Mouse (Mus musculus) layer of hippocampus, postnatal 36 days (tissue): Measurements from ENCODE around the gene Ccdc134. TPM values are rescaled to one million over a fixed set of nuclear protein-coding genes. Genes with fewer than 3 reads are reported as not detected.

ENCODE experiments used
- DNase-seq, 2 experiments: peaks; one replicate each; pipeline ENCODE4 v3.0.0; 2022
- total RNA-seq, 2 experiments: library from RNA; stranded (reverse); gene quantifications; 2 replicates each; pipeline ENCODE4 v1.2.3; 2021

The Ccdc134 gene
- total RNA-seq, 2 experiments from 2014 or later: 11.5 to 15.3 TPM

- no peak for DNase-seq
Observed at GRCm38 (mm10) chr15:82170437-82171377, 43.0 kb downstream of the Ccdc134 start.

GRCm38 (mm10) chr15:82172648-82173047, 44.9 kb downstream of the Ccdc134 start:
- DNase-seq: no peak

- no peak for DNase-seq
Observed at GRCm38 (mm10) chr15:82175091-82175490, 47.4 kb downstream of the Ccdc134 start.

- no peak for DNase-seq
Observed at GRCm38 (mm10) chr15:82177743-82178290, 50.1 kb downstream of the Ccdc134 start.

- DNase-seq: no peak
Observed at GRCm38 (mm10) chr15:82181131-82181530, 53.4 kb downstream of the Ccdc134 start.

GRCm38 (mm10) chr15:82182311-82182710, 54.6 kb downstream of the Ccdc134 start:
- DNase-seq: no peak

- no peak for DNase-seq
Observed at GRCm38 (mm10) chr15:82183596-82183995, 55.9 kb downstream of the Ccdc134 start.

GRCm38 (mm10) chr15:82184183-82184582, 56.5 kb downstream of the Ccdc134 start:
- DNase-seq: no peak

GRCm38 (mm10) chr15:82184656-82185055, 56.9 kb downstream of the Ccdc134 start:
- DNase-seq: no peak

- DNase-seq: no peak
Observed at GRCm38 (mm10) chr15:82185062-82185783, 57.5 kb downstream of the Ccdc134 start.

GRCm38 (mm10) chr15:82186131-82186530, 58.4 kb downstream of the Ccdc134 start:
- no peak for DNase-seq

- DNase-seq: no peak
Observed at GRCm38 (mm10) chr15:82186931-82187330, 59.2 kb downstream of the Ccdc134 start.

- DNase-seq: no peak
Observed at GRCm38 (mm10) chr15:82187401-82187800, 59.7 kb downstream of the Ccdc134 start.

- DNase-seq: no peak
Observed at GRCm38 (mm10) chr15:82187924-82188323, 60.2 kb downstream of the Ccdc134 start.

GRCm38 (mm10) chr15:82188481-82189240, 60.9 kb downstream of the Ccdc134 start:
- no peak for DNase-seq

Other genes starting within 250 kb of the Ccdc134 start
- gene Polr3h, start 201.7 kb upstream of the Ccdc134 start, total RNA-seq: 10 to 100 TPM; 44.5 to 48.2 TPM
- gene Csdc2, start 191.2 kb upstream of the Ccdc134 start, total RNA-seq: 10 to 100 TPM; 74.5 to 77.1 TPM
- 100 to 1,000 TPM; 209 to 220 TPM for gene Pmm1, start 167.0 kb upstream of the Ccdc134 start, total RNA-seq
- not detected for gene 1700029P11Rik, start 147.4 kb upstream of the Ccdc134 start, total RNA-seq
- 10 to 100 TPM; 25.5 to 27.2 TPM for gene Xrcc6, start 140.1 kb upstream of the Ccdc134 start, total RNA-seq
- gene Desi1, start 94.1 kb upstream of the Ccdc134 start, total RNA-seq: 100 to 1,000 TPM; 111 to 116 TPM
- 100 to 1,000 TPM; 107 to 110 TPM for gene Snu13, start 80.3 kb upstream of the Ccdc134 start, total RNA-seq
- gene 4930407I10Rik, start 68.8 kb upstream of the Ccdc134 start, total RNA-seq: not detected
- gene Mei1, start 57.9 kb upstream of the Ccdc134 start, total RNA-seq: under 1 TPM; 0.17 to 0.30 TPM
- 100 to 1,000 TPM; 156 to 167 TPM for gene Srebf2, start 19.3 kb downstream of the Ccdc134 start, total RNA-seq
- gene Shisa8, start 84.9 kb downstream of the Ccdc134 start, total RNA-seq: under 1 TPM; 0.72 to 0.76 TPM
- gene Tnfrsf13c, start 96.4 kb downstream of the Ccdc134 start, total RNA-seq: under 1 TPM; 0.30 to 0.62 TPM
- 1 to 10 TPM; 2.7 to 4.0 TPM for gene Cenpm, start 116.8 kb downstream of the Ccdc134 start, total RNA-seq
- 100 to 1,000 TPM in 1 of 2 experiments, 10 to 100 TPM in 1; 98.3 to 115 TPM for gene 1500009C09Rik, start 124.5 kb downstream of the Ccdc134 start, total RNA-seq
- gene Sept3, start 147.0 kb downstream of the Ccdc134 start, total RNA-seq: 100 to 1,000 TPM; 608 to 622 TPM
- not detected for gene Wbp2nl, start 171.0 kb downstream of the Ccdc134 start, total RNA-seq
- gene Naga, start 211.0 kb downstream of the Ccdc134 start, total RNA-seq: 10 to 100 TPM; 32.8 to 38.9 TPM
- under 1 TPM; 0.27 to 0.40 TPM for gene Pheta2, start 211.0 kb downstream of the Ccdc134 start, total RNA-seq
- gene Smdt1, start 211.0 kb downstream of the Ccdc134 start, total RNA-seq: 100 to 1,000 TPM; 138 to 139 TPM
- gene Ndufa6, start 226.4 kb downstream of the Ccdc134 start, total RNA-seq: 100 to 1,000 TPM; 203 to 209 TPM